Mouse (Mus musculus) bone marrow macrophage, adult 2 months (primary cell): ENCODE data around the gene Defb26. TPM values are rescaled to one million over a fixed set of nuclear protein-coding genes. Genes with fewer than 3 reads are reported as not detected.

ENCODE experiments used
- H3K27ac ChIP-seq: 2 replicates; pipeline ENCODE4 v1.5.1; 2012; ENCODE audit warnings: low read depth, low read length; ENCODE audit not compliant: insufficient read depth
- H3K4me1 ChIP-seq: 2 replicates; pipeline ENCODE4 v1.6.1; 2012; ENCODE audit warnings: low read length; ENCODE audit not compliant: control insufficient read depth, insufficient read depth
- H3K4me3 ChIP-seq: 2 replicates; pipeline ENCODE4 v1.5.1; 2012; ENCODE audit warnings: mild to moderate bottlenecking, low read length, moderate library complexity; ENCODE audit not compliant: insufficient read depth
- CTCF ChIP-seq: IDR thresholded peaks from 2 replicates; pipeline ENCODE4 v1.5.1; 2012; ENCODE audit warnings: low read depth, mild to moderate bottlenecking, low read length, moderate library complexity
- POLR2A ChIP-seq: IDR thresholded peaks from 2 replicates; pipeline ENCODE4 v1.6.1; 2012; ENCODE audit warnings: mild to moderate bottlenecking, low read depth, low read length, borderline replicate concordance
- polyA plus RNA-seq: library from polyadenylated mRNA; stranded (reverse); fragments of >200 nt; gene quantifications from 2 replicates; pipeline ENCODE4 v1.2.4, GENCODE M21; 2012; ENCODE audit not compliant: missing spikeins, insufficient read depth, insufficient read length

Gene Defb26
- polyA plus RNA-seq, 1 experiment: not detected

- H3K27ac ChIP-seq: no peak within 1 kb of the TSS
- no peak within 1 kb of the TSS for H3K4me3 ChIP-seq
- TF ChIP-seq POLR2A: no peak
- no peak for TF ChIP-seq CTCF
Measured at GRCm38 (mm10) chr2:152476763-152477162, 34.7 kb downstream of the Defb26 start, which contains the start of gene Defb20. TSS of gene Defb20 (plus strand) at chr2:152477063.

GRCm38 (mm10) chr2:152472434-152472833 is 39.1 kb downstream of the Defb26 start:
- Histone ChIP-seq H3K4me3 (no peak overlapping the region), H3K27ac (no peak overlapping the region), H3K4me1 (no peaks in the 10 kb centered on the region)
- TF ChIP-seq CTCF (no peak), POLR2A (no peak)

More at GRCm38 (mm10) chr2:152476763-152477162, 34.7 kb downstream of the Defb26 start, which contains the start of gene Defb20:
- H3K4me1 ChIP-seq: peaks cover 7% of the 10 kb centered on the region; the same call in 1 of the 2 replicates

DNA sequence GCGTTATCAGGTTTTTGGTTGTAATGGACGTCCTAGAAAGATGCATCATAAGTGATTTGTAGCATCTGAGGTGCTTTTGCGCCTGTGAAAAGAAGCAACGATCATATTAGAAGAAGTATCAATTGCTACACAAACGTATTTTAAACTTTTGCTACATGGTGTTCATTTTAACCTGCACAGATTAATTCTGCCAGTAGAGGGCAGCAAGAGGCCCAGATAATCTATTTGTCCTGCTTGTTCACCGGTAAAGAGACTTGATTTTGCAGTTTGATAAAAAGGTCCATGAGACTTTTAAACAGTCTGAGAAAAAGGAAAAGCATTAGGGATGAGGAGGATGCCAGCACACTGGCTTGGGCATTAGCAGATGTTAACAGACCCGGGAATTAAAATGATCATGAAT is 40.5 kb downstream of the Defb26 start:
- no peak overlapping the region for H3K27ac ChIP-seq
- no peak for TF ChIP-seq POLR2A
- no peak for TF ChIP-seq CTCF
- H3K4me1 ChIP-seq: no peaks in the 10 kb centered on the region
- no peak overlapping the region for H3K4me3 ChIP-seq

GRCm38 (mm10) chr2:152464570-152465150 is 46.8 kb downstream of the Defb26 start, which contains the start of gene Defb23:
TSS of gene Defb23 (minus strand) at chr2:152464620.
- H3K27ac ChIP-seq: no peak within 1 kb of the TSS
- TF ChIP-seq CTCF (no peak), POLR2A (no peak)
- no peaks in the 10 kb centered on the region for H3K4me1 ChIP-seq
- H3K4me3 ChIP-seq: no peak within 1 kb of the TSS

GRCm38 (mm10) chr2:152459241-152459640 is 52.3 kb downstream of the Defb26 start:
- Histone ChIP-seq H3K4me1 (no peaks in the 10 kb centered on the region), H3K27ac (no peak overlapping the region), H3K4me3 (no peak overlapping the region)
- TF ChIP-seq POLR2A: no peak
- TF ChIP-seq CTCF: no peak

Other genes starting within 250 kb of the Defb26 start
- gene Tbc1d20, start 217.9 kb downstream of the Defb26 start, polyA plus RNA-seq: 60.1 and 63.6 TPM in 2 replicates
- gene Rbck1, start 179.0 kb downstream of the Defb26 start, polyA plus RNA-seq: 55.3 and 57.2 TPM in 2 replicates
- gene Trib3, start 167.7 kb downstream of the Defb26 start, polyA plus RNA-seq: 1.5 and 1.9 TPM in 2 replicates
- not detected in 2 replicates for gene Nrsn2, start 135.1 kb downstream of the Defb26 start, polyA plus RNA-seq
- 0.44 and 0.51 TPM in 2 replicates for gene Sox12, start 113.6 kb downstream of the Defb26 start, polyA plus RNA-seq
- gene Zcchc3, start 96.7 kb downstream of the Defb26 start, polyA plus RNA-seq: 2.0 and 2.3 TPM in 2 replicates
- not detected in 2 replicates for gene 6820408C15Rik, start 96.1 kb downstream of the Defb26 start, polyA plus RNA-seq
- not detected in 2 replicates for gene Defb23, start 47.1 kb downstream of the Defb26 start, polyA plus RNA-seq
- gene Defb20, start 34.6 kb downstream of the Defb26 start, polyA plus RNA-seq: not detected in 2 replicates
- not detected in 2 replicates for gene Defb22, start 21.6 kb downstream of the Defb26 start, polyA plus RNA-seq
- gene Defb28, start 6.6 kb upstream of the Defb26 start, polyA plus RNA-seq: not detected in 2 replicates
- not detected in 2 replicates for gene Defb29, start 28.4 kb upstream of the Defb26 start, polyA plus RNA-seq
- not detected in 2 replicates for gene Gm17416, start 57.6 kb upstream of the Defb26 start, polyA plus RNA-seq
- not detected in 2 replicates for gene Defb21, start 61.1 kb upstream of the Defb26 start, polyA plus RNA-seq
- not detected in 2 replicates for gene Defb19, start 68.6 kb upstream of the Defb26 start, polyA plus RNA-seq
- gene Defb45, start 87.7 kb upstream of the Defb26 start, polyA plus RNA-seq: not detected in 2 replicates
- not detected in 2 replicates for gene Defb36, start 92.6 kb upstream of the Defb26 start, polyA plus RNA-seq
- gene Defb25, start 111.4 kb upstream of the Defb26 start, polyA plus RNA-seq: not detected in 2 replicates
- not detected in 2 replicates for gene Rem1, start 115.3 kb upstream of the Defb26 start, polyA plus RNA-seq
- gene H13, start 157.8 kb upstream of the Defb26 start, polyA plus RNA-seq: 93.6 and 95.2 TPM in 2 replicates
- 0.82 and 2.4 TPM in 2 replicates for gene Mcts2, start 175.3 kb upstream of the Defb26 start, polyA plus RNA-seq
- gene Id1, start 224.6 kb upstream of the Defb26 start, polyA plus RNA-seq: not detected in 2 replicates
- not detected in 2 replicates for gene Cox4i2, start 242.5 kb upstream of the Defb26 start, polyA plus RNA-seq